Mouse (Mus musculus): ENCODE results near the gene Cyb5r3.

The Cyb5r3 gene

GRCm38 (mm10) chr15:83172492-83173429, at the start of gene Cyb5r3:
Gene Cyb5r3 (minus strand): TSS chr15:83172592.
- no peak for DNase-seq (ENCODE audit: low spot score)

GRCm38 (mm10) chr15:83221721-83222120, 49.3 kb upstream of the Cyb5r3 start:
- no peak for DNase-seq (ENCODE audit: low spot score)

- no peak for DNase-seq (ENCODE audit: low spot score)
These were observed 48.1 kb upstream of the Cyb5r3 start for GRCm38 (mm10) chr15:83220368-83221013.

GRCm38 (mm10) chr15:83215322-83216216, 43.2 kb upstream of the Cyb5r3 start:
- no peak for DNase-seq (ENCODE audit: low spot score)

GRCm38 (mm10) chr15:83210229-83210628, 37.8 kb upstream of the Cyb5r3 start:
- no peak for DNase-seq (ENCODE audit: low spot score)

- no peak for DNase-seq (ENCODE audit: low spot score)
These were observed 37.3 kb upstream of the Cyb5r3 start for GRCm38 (mm10) chr15:83209719-83210118.

- no peak for DNase-seq (ENCODE audit: low spot score)
These were observed 36.8 kb upstream of the Cyb5r3 start for GRCm38 (mm10) chr15:83209092-83209695.

GRCm38 (mm10) chr15:83204731-83205451, 32.5 kb upstream of the Cyb5r3 start:
- peak; percentile 48 for DNase-seq (ENCODE audit: low spot score)

GRCm38 (mm10) chr15:83202412-83202811, 30.0 kb upstream of the Cyb5r3 start:
- no peak for DNase-seq (ENCODE audit: low spot score)

- no peak for DNase-seq (ENCODE audit: low spot score)
These were observed 21.0 kb upstream of the Cyb5r3 start for GRCm38 (mm10) chr15:83193413-83193812.

- no peak for DNase-seq (ENCODE audit: low spot score)
These were observed 10.0 kb upstream of the Cyb5r3 start for GRCm38 (mm10) chr15:83182351-83182750.

GRCm38 (mm10) chr15:83181800-83182330, 9.5 kb upstream of the Cyb5r3 start:
- no peak for DNase-seq (ENCODE audit: low spot score)

GRCm38 (mm10) chr15:83180004-83180403, 7.6 kb upstream of the Cyb5r3 start:
- DNase-seq (ENCODE audit: low spot score) = no peak

- DNase-seq (ENCODE audit: low spot score) = no peak
These were observed 4.3 kb upstream of the Cyb5r3 start for GRCm38 (mm10) chr15:83176653-83177052.

- no peak for DNase-seq (ENCODE audit: low spot score)
These were observed 1.8 kb upstream of the Cyb5r3 start for GRCm38 (mm10) chr15:83173914-83174884.

- peak; percentile 96 for DNase-seq (ENCODE audit: low spot score)
These were observed 495 bp downstream of the Cyb5r3 start for GRCm38 (mm10) chr15:83171712-83172481.

- DNase-seq (ENCODE audit: low spot score) = no peak
These were observed 1.3 kb downstream of the Cyb5r3 start for GRCm38 (mm10) chr15:83170956-83171659.

All from left cerebral cortex, adult 11 months (tissue).